Mouse (Mus musculus): ENCODE data around the gene Itpr1. TPM values are rescaled to one million over a fixed set of nuclear protein-coding genes. Genes with fewer than 3 reads are reported as not detected.

The Itpr1 gene
- polyA plus RNA-seq, 2 experiments, result 10.7 to 17.1 TPM

DNA sequence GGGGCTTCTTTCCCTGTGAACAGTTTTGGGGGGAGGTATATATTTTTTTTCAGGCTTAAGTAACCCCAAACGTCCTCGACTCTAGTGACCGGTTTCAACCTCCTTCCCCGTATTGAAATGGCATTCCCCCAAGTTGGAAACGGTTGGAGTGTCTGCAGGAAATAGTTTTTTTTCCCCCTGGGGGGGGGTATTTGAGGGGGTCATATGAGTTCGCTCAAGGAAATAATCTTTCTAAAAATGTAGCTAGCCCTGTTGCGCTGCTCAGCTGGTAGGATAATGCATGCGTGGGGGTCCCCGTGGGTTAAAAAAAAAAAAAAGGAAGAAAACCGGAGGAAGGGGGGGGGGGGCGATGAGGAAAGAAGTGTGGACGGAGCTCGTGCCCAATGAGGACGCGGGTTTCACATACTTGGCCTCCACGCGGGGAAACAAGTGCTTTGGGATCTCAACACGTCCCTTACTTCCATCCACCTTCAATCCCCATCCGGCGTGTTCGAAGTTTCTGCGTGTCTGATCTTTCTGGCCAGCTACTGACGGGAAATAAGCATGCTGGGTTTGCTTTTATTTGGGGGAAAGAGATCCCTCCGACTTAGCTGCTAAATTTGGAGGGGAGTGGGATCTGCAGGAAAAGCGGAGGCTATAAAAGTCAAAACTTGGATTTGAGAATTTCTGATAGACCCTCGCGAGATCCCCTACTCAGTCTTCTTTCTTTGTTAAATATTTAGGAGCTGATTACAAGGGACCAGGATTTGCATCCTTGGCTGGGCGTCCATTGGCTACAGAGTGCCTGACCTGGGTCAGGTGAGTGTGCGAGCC, 791 bp downstream of the Itpr1 start:
- ATAC-seq (ENCODE audit: low FRiP score, low read depth) (no peak), DNase-seq (ENCODE audit: low spot score) (peak; percentile 35)
- Histone ChIP-seq H3K27me3 (ENCODE audit: control insufficient read depth, insufficient read depth, low read length) (no peaks in the 10 kb centered on the region), H3K36me3 (ENCODE audit: control insufficient read depth, insufficient read depth, low read length) (no peaks in the 10 kb centered on the region), H3K9me3 (ENCODE audit: control insufficient read depth, low read length) (no peaks in the 10 kb centered on the region), H3K4me1 (ENCODE audit: control insufficient read depth, insufficient read depth, low read length) (peaks cover 13% of the 10 kb centered on the region; the same call in 1 of the 2 replicates), H3K4me2 (replicated peaks; ENCODE audit: low read depth, low read length, severe bottlenecking) (peak overlapping the region; percentile 79), H3K27ac (replicated peaks; ENCODE audit: low read depth, low read length) (no peak overlapping the region), H3K9ac (ENCODE audit: low read depth, low read length, severe bottlenecking) (peak overlapping the region; percentile 54), H3K4me3 (replicated peaks; ENCODE audit: low read length) (peak overlapping the region; percentile 70)
- 1% methylated on average over 28 of the region's 29 CpGs for WGBS
- TF ChIP-seq POLR2A (IDR thresholded peaks at IDR 0.05; ENCODE audit: borderline replicate concordance, extremely low read depth, insufficient read depth, insufficient read length), result no peak

- Histone ChIP-seq H3K9ac (ENCODE audit: low read depth, low read length, severe bottlenecking) (peak overlapping the region; percentile 54), H3K4me2 (replicated peaks; ENCODE audit: low read depth, low read length, severe bottlenecking) (peak overlapping the region; percentile 79), H3K27me3 (ENCODE audit: control insufficient read depth, insufficient read depth, low read length) (no peaks in the 10 kb centered on the region), H3K4me3 (replicated peaks; ENCODE audit: low read length) (peak overlapping the region; percentile 70), H3K36me3 (ENCODE audit: control insufficient read depth, insufficient read depth, low read length) (no peaks in the 10 kb centered on the region), H3K4me1 (ENCODE audit: control insufficient read depth, insufficient read depth, low read length) (peaks cover 13% of the 10 kb centered on the region; the same call in 1 of the 2 replicates), H3K27ac (replicated peaks; ENCODE audit: low read depth, low read length) (no peak overlapping the region), H3K9me3 (ENCODE audit: control insufficient read depth, low read length) (no peaks in the 10 kb centered on the region)
- WGBS, result 11% methylated on average over 10 of the region's 10 CpGs
- DNase-seq (ENCODE audit: low spot score) (no peak), ATAC-seq (ENCODE audit: low FRiP score, low read depth) (no peak)
- TF ChIP-seq POLR2A (IDR thresholded peaks at IDR 0.05; ENCODE audit: borderline replicate concordance, extremely low read depth, insufficient read depth, insufficient read length), result no peak
Observed at GRCm38 (mm10) chr6:108214294-108214925, 1.5 kb downstream of the Itpr1 start.

GRCm38 (mm10) chr6:108216091-108216490, 3.2 kb downstream of the Itpr1 start:
- H3K4me1 ChIP-seq (ENCODE audit: control insufficient read depth, insufficient read depth, low read length), result peaks cover 13% of the 10 kb centered on the region; the same call in 1 of the 2 replicates
- DNase-seq (ENCODE audit: low spot score), result no peak
- no peak for ATAC-seq (ENCODE audit: low FRiP score, low read depth)
- whole genome bisulfite sequencing, result 83% methylated on average over 5 of the region's 5 CpGs
- no peak overlapping the region for H3K4me3 ChIP-seq (replicated peaks; ENCODE audit: low read length)
- H3K4me2 ChIP-seq (replicated peaks; ENCODE audit: low read depth, low read length, severe bottlenecking), result no peak overlapping the region
- no peak overlapping the region for H3K9ac ChIP-seq (ENCODE audit: low read depth, low read length, severe bottlenecking)
- H3K36me3 ChIP-seq (ENCODE audit: control insufficient read depth, insufficient read depth, low read length), result no peaks in the 10 kb centered on the region
- no peak overlapping the region for H3K27ac ChIP-seq (replicated peaks; ENCODE audit: low read depth, low read length)
- H3K9me3 ChIP-seq (ENCODE audit: control insufficient read depth, low read length), result no peaks in the 10 kb centered on the region
- H3K27me3 ChIP-seq (ENCODE audit: control insufficient read depth, insufficient read depth, low read length), result no peaks in the 10 kb centered on the region
- no peak for TF ChIP-seq POLR2A (IDR thresholded peaks at IDR 0.05; ENCODE audit: borderline replicate concordance, extremely low read depth, insufficient read depth, insufficient read length)

DNA sequence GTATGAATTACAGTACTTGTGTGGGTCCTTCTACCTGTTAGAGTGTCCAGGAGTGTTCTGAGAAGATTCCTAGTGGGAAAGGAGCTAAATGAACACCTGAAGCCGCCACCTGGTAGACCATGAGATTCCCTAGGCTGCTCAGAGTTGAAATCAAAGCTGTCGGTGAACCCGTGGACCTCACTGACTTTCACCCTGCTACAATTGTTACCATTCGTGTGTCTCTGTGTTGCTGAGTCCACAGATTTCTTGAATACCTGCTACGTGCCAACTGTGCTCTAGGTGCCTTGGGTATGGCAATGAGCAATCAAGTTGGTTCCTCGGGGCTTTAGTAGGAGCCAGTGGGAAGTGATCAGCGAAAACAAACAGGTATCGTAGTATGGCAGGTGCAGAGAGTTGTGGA, 3.9 kb downstream of the Itpr1 start:
- 90% methylated on average over 8 of the region's 8 CpGs for WGBS

GRCm38 (mm10) chr6:108217987-108218386, 5.1 kb downstream of the Itpr1 start:
- Histone ChIP-seq H3K4me2 (replicated peaks; ENCODE audit: low read depth, low read length, severe bottlenecking) (no peak overlapping the region), H3K27me3 (ENCODE audit: control insufficient read depth, insufficient read depth, low read length) (no peaks in the 10 kb centered on the region), H3K4me3 (replicated peaks; ENCODE audit: low read length) (no peak overlapping the region), H3K9ac (ENCODE audit: low read depth, low read length, severe bottlenecking) (no peak overlapping the region), H3K27ac (replicated peaks; ENCODE audit: low read depth, low read length) (no peak overlapping the region), H3K36me3 (ENCODE audit: control insufficient read depth, insufficient read depth, low read length) (no peaks in the 10 kb centered on the region), H3K9me3 (ENCODE audit: control insufficient read depth, low read length) (no peaks in the 10 kb centered on the region), H3K4me1 (ENCODE audit: control insufficient read depth, insufficient read depth, low read length) (peaks cover 8% of the 10 kb centered on the region; the same call in 1 of the 2 replicates)
- TF ChIP-seq POLR2A (IDR thresholded peaks at IDR 0.05; ENCODE audit: borderline replicate concordance, extremely low read depth, insufficient read depth, insufficient read length), result no peak
- ATAC-seq (ENCODE audit: low FRiP score, low read depth) (no peak), DNase-seq (ENCODE audit: low spot score) (no peak)
- 87% methylated on average over 3 of the region's 3 CpGs for WGBS

More for the DNA sequence above, 3.9 kb downstream of the Itpr1 start:
- Histone ChIP-seq H3K4me1 (ENCODE audit: control insufficient read depth, insufficient read depth, low read length) (peaks cover 9% of the 10 kb centered on the region; the same call in 1 of the 2 replicates), H3K36me3 (ENCODE audit: control insufficient read depth, insufficient read depth, low read length) (no peaks in the 10 kb centered on the region), H3K4me2 (replicated peaks; ENCODE audit: low read depth, low read length, severe bottlenecking) (no peak overlapping the region), H3K9ac (ENCODE audit: low read depth, low read length, severe bottlenecking) (no peak overlapping the region), H3K27ac (replicated peaks; ENCODE audit: low read depth, low read length) (no peak overlapping the region), H3K4me3 (replicated peaks; ENCODE audit: low read length) (no peak overlapping the region), H3K9me3 (ENCODE audit: control insufficient read depth, low read length) (no peaks in the 10 kb centered on the region), H3K27me3 (ENCODE audit: control insufficient read depth, insufficient read depth, low read length) (no peaks in the 10 kb centered on the region)
- DNase-seq (ENCODE audit: low spot score) (no peak), ATAC-seq (ENCODE audit: low FRiP score, low read depth) (no peak)
- no peak for TF ChIP-seq POLR2A (IDR thresholded peaks at IDR 0.05; ENCODE audit: borderline replicate concordance, extremely low read depth, insufficient read depth, insufficient read length)
